Comparison of ENCODE assay signal across 13 mouse cellular contexts in the genomic region with DNA sequence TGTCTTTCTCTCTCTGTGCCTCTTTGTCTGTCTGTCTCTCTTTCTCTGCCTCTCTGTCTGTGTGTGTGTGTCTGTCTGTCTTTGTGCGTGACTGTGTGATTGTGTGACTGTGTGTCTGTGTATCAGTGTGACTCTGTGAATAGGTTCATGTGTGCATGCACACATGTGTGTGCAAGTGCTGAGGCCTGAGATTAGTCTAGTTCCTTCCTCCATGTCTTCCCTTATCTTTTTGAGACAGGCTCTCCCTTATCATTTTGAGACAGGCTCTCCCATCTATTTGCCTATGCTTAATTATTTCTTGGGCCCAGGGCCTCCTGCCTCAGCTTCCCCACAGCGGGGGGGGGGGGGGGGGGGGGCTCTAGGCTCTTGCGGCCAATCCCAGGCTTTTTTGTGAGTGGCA.
"Had no signal": no experiment of that assay in that cellular context is flagged by ENCODE, and none has a peak within 500 bp of the region (broad histone marks: within the 10 kb centered on the region; RNA-seq: fewer than 3 reads in every experiment).

No protein-coding gene starts in this region.

- H3K9ac ChIP-seq: lung, embryonic 14.5 days; midbrain, embryonic 12.5 days; neural tube, embryonic 12.5 days; stomach, embryonic 15.5 days had no signal

- H3K36me3 ChIP-seq: midbrain, embryonic 10.5 days; midbrain, embryonic 12.5 days; neural tube, embryonic 12.5 days; stomach, embryonic 15.5 days had no signal

- H3K9me3 ChIP-seq: midbrain, embryonic 10.5 days; midbrain, embryonic 12.5 days; neural tube, embryonic 12.5 days; stomach, embryonic 15.5 days had no signal

- H3K27me3 ChIP-seq: midbrain, embryonic 12.5 days; neural tube, embryonic 12.5 days; stomach, embryonic 15.5 days had no signal

- H3K27ac ChIP-seq: midbrain, embryonic 10.5 days; midbrain, embryonic 12.5 days; neural tube, embryonic 12.5 days; stomach, embryonic 15.5 days; stomach, postnatal 0 days had no signal

- H3K4me2 ChIP-seq: lung, embryonic 14.5 days; midbrain, embryonic 12.5 days; neural tube, embryonic 12.5 days; stomach, embryonic 15.5 days had no signal

- DNase-seq: lung, embryonic 14.5 days; lung, postnatal 10 days; lung, postnatal 4 days; midbrain, embryonic 14.5 days; right cerebral cortex, postnatal 14 days; thymus, adult 2 months; thymus, postnatal 25 days; thymus, postnatal 4 days had no signal

- H3K4me3 ChIP-seq: midbrain, embryonic 10.5 days; midbrain, embryonic 12.5 days; neural tube, embryonic 12.5 days; stomach, embryonic 15.5 days had no signal

- H3K4me1 ChIP-seq: neural tube, embryonic 12.5 days had no signal
